Mouse (Mus musculus) cerebellum, postnatal 36 days (tissue): ENCODE results near the gene Rchy1.
A peak's percentile ranks its signal among the peaks of the same experiment; 100 is the strongest.

ENCODE experiments used
- DNase-seq, 2 experiments: peaks; one replicate each; pipeline ENCODE4 v3.0.0; 2021 to 2022; ENCODE audit warnings: mixed read lengths in 2 of 2

Rchy1 gene

GRCm38 (mm10) chr5:91962639-91963440, at the start of gene Rchy1:
TSS of gene Rchy1 (minus strand) at chr5:91963068.
- peak; percentile 91 to 92 for DNase-seq

GRCm38 (mm10) chr5:92011756-92012155, 48.9 kb upstream of the Rchy1 start:
- DNase-seq = no peak

GRCm38 (mm10) chr5:92009827-92010226, 47.0 kb upstream of the Rchy1 start:
- no peak for DNase-seq

GRCm38 (mm10) chr5:92003011-92003410, 40.1 kb upstream of the Rchy1 start:
- DNase-seq = no peak

GRCm38 (mm10) chr5:92000770-92001169, 37.9 kb upstream of the Rchy1 start:
- no peak for DNase-seq

- DNase-seq = no peak
Measured at GRCm38 (mm10) chr5:91994546-91994945, 31.7 kb upstream of the Rchy1 start.

- DNase-seq = no peak
Measured at GRCm38 (mm10) chr5:91993061-91993460, 30.2 kb upstream of the Rchy1 start.

GRCm38 (mm10) chr5:91991191-91991937, 28.5 kb upstream of the Rchy1 start:
- no peak for DNase-seq

- no peak for DNase-seq
Measured at GRCm38 (mm10) chr5:91989261-91989660, 26.4 kb upstream of the Rchy1 start.

- no peak for DNase-seq
Measured at GRCm38 (mm10) chr5:91987799-91988198, 24.9 kb upstream of the Rchy1 start.

- no peak for DNase-seq
Measured at GRCm38 (mm10) chr5:91987236-91987635, 24.4 kb upstream of the Rchy1 start, which contains the start of gene Odaph. TSS of gene Odaph (plus strand) at chr5:91987475.

GRCm38 (mm10) chr5:91985721-91986120, 22.9 kb upstream of the Rchy1 start:
- DNase-seq = no peak

- DNase-seq = no peak
Measured at GRCm38 (mm10) chr5:91983490-91983889, 20.6 kb upstream of the Rchy1 start.

- no peak for DNase-seq
Measured at GRCm38 (mm10) chr5:91981176-91981840, 18.4 kb upstream of the Rchy1 start.

GRCm38 (mm10) chr5:91977397-91977770, 14.5 kb upstream of the Rchy1 start:
- DNase-seq = no peak

- no peak for DNase-seq
Measured at GRCm38 (mm10) chr5:91976566-91977396, 13.9 kb upstream of the Rchy1 start.

- DNase-seq = no peak
Measured at GRCm38 (mm10) chr5:91975758-91976157, 12.9 kb upstream of the Rchy1 start.

GRCm38 (mm10) chr5:91974002-91974401, 11.1 kb upstream of the Rchy1 start:
- DNase-seq = no peak

- DNase-seq = no peak
Measured at GRCm38 (mm10) chr5:91972046-91972445, 9.2 kb upstream of the Rchy1 start.

- DNase-seq = no peak
Measured at GRCm38 (mm10) chr5:91962259-91962638, 619 bp downstream of the Rchy1 start.

GRCm38 (mm10) chr5:91961370-91961769, 1.5 kb downstream of the Rchy1 start:
- DNase-seq = no peak

- DNase-seq = no peak
Measured at GRCm38 (mm10) chr5:91960606-91961254, 2.1 kb downstream of the Rchy1 start.
